ENCODE assay signal across 12 mouse cellular contexts in the genomic region with DNA sequence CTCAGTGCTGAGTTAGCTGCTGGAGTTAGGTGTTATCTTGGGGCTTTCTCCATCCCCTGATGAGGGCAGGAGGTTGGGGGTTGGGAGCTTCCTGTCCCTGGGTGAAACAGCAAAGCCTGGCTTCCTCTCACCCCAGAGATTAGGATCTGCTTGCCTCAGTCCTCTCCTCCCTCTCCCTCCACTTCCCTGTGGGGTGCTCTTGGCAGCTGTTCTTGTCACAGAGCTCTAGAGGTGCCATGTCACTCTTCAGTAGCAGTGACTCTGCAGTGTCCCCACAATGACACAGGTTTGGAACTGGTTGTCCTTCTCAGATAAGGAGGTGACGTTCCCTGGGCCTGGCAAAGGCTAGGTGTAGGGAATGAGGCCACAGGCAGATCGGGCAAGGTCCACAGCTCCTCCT.
DNase-seq lines count a peak whose midpoint lies in the region; ATAC-seq and TF ChIP-seq lines count a peak whose summit lies in the region.
"Had no signal": no experiment of that assay in that cellular context is flagged by ENCODE, and none has a peak within 500 bp of the region (broad histone marks: within the 10 kb centered on the region; RNA-seq: fewer than 3 reads in every experiment).

No protein-coding gene starts in this region.

- no peaks in the 10 kb centered on the region for H3K27me3 ChIP-seq in heart, embryonic 10.5 days (ENCODE audit: insufficient read depth, poor library complexity, severe bottlenecking)
- no peaks in the 10 kb centered on the region for H3K27me3 ChIP-seq in megakaryocyte, embryonic 14.5 days (replicated peaks)
- no peaks in the 10 kb centered on the region for H3K27me3 ChIP-seq in hindbrain, embryonic 12.5 days
- H3K27me3 ChIP-seq: neural tube, embryonic 12.5 days had no signal

- H3K4me2 ChIP-seq in hindbrain, embryonic 12.5 days (replicated peaks): no peak overlapping the region
- H3K4me2 ChIP-seq: neural tube, embryonic 12.5 days had no signal

- intact Hi-C loops in heart, postnatal 36 days (cut with DNase I): no loop called here

- peaks cover 29% of the 10 kb centered on the region for H3K4me1 ChIP-seq in heart, embryonic 10.5 days
- H3K4me1 ChIP-seq in megakaryocyte, embryonic 14.5 days: peaks cover 95% of the 10 kb centered on the region
- H3K4me1 ChIP-seq in hindbrain, embryonic 12.5 days: peaks cover 7% of the 10 kb centered on the region

- TF ChIP-seq CTCF in layer of hippocampus, adult 2 months (conservative IDR thresholded peaks at IDR 0.05): no peak

- no peak overlapping the region for H3K4me3 ChIP-seq in heart, embryonic 10.5 days
- H3K4me3 ChIP-seq in megakaryocyte, embryonic 14.5 days (replicated peaks): peak overlapping the region; percentile 69
- no peak overlapping the region for H3K4me3 ChIP-seq in layer of hippocampus, adult 2 months
- H3K4me3 ChIP-seq in hindbrain, embryonic 12.5 days: no peak overlapping the region
- H3K4me3 ChIP-seq: neural tube, embryonic 12.5 days had no signal

- no peak for ATAC-seq in hindbrain, embryonic 12.5 days (ENCODE audit: low FRiP score)
- ATAC-seq: forebrain, embryonic 14.5 days had no signal

- no peaks in the 10 kb centered on the region for H3K9me3 ChIP-seq in heart, embryonic 10.5 days
- no peaks in the 10 kb centered on the region for H3K9me3 ChIP-seq in megakaryocyte, embryonic 14.5 days
- no peaks in the 10 kb centered on the region; the same call in 1 of the 2 replicates for H3K9me3 ChIP-seq in hindbrain, embryonic 12.5 days (replicated peaks)
- H3K9me3 ChIP-seq: neural tube, embryonic 12.5 days had no signal

- peak; percentile 96 for DNase-seq in heart, adult 11 months
- no peak for DNase-seq in heart, embryonic 10.5 days (ENCODE audit: low spot score)
- peak; percentile 45 for DNase-seq in brain, adult 2 months (ENCODE audit: low read depth, low spot score)
- DNase-seq in heart, postnatal 36 days: peak; percentile 24 to 34
- DNase-seq in layer of hippocampus, adult 2 months (ENCODE audit: low spot score in 2 of 2): no peak
- DNase-seq in layer of hippocampus, adult 8-10 months (ENCODE audit: low spot score in 2 of 2): no peak
- DNase-seq: cerebellum, adult 11 months had no signal

- no peak overlapping the region for H3K9ac ChIP-seq in hindbrain, embryonic 12.5 days
- H3K9ac ChIP-seq: neural tube, embryonic 12.5 days had no signal

- no peak overlapping the region for H3K27ac ChIP-seq in heart, embryonic 10.5 days
- no peak overlapping the region for H3K27ac ChIP-seq in layer of hippocampus, adult 2 months
- no peak overlapping the region for H3K27ac ChIP-seq in hindbrain, embryonic 12.5 days
- H3K27ac ChIP-seq: macrophage; neural tube, embryonic 12.5 days had no signal

- H3K36me3 ChIP-seq in heart, embryonic 10.5 days: peaks cover 8% of the 10 kb centered on the region; the same call in 1 of the 2 replicates
- peaks cover 43% of the 10 kb centered on the region for H3K36me3 ChIP-seq in megakaryocyte, embryonic 14.5 days (replicated peaks; ENCODE audit: low read length)
- H3K36me3 ChIP-seq in hindbrain, embryonic 12.5 days: 0 out of 2 replicates have a peak, but pooled peaks cover 4% of the 10 kb centered on the region
- H3K36me3 ChIP-seq: neural tube, embryonic 12.5 days had no signal

- WGBS in heart, embryonic 10.5 days: 36% methylated on average over 2 of the region's 2 CpGs
- WGBS in hindbrain, embryonic 12.5 days: 75% methylated on average over 2 of the region's 2 CpGs

Comparison
In these comparisons a context has a peak if more than half of its experiments do, and no peak if none do; other contexts are left out.
1. DNase-seq: peak in heart, adult 11 months (single experiment), brain, adult 2 months (single experiment) and heart, postnatal 36 days (2 of 2); none in heart, embryonic 10.5 days (single experiment), layer of hippocampus, adult 2 months (0 of 2) and layer of hippocampus, adult 8-10 months (0 of 2).